Mouse (Mus musculus) embryonic facial prominence, embryonic 14.5 days (tissue): ENCODE data around the gene Slc24a2. TPM values are rescaled to one million over a fixed set of nuclear protein-coding genes. Genes with fewer than 3 reads are reported as not detected.

Experiments used
- ATAC-seq: fragments of 200-750 bp; cut with Nextera tagmentation; 2 replicates; pipeline ENCODE4 v1.8.0; 2017; ENCODE audit warnings: low read depth, moderate number of reproducible peaks, moderate TSS enrichment
- DNase-seq: peaks from one replicate; pipeline ENCODE4 v3.0.0-alpha.2; 2015; ENCODE audit warnings: low spot score
- H3K27ac ChIP-seq: fragments of 300-500 bp; sonication (generic); replicated peaks from 2 replicates; pipeline ENCODE4 v1.5.1; 2014; ENCODE audit warnings: low read depth, mild to moderate bottlenecking, low read length, moderate library complexity
- H3K27me3 ChIP-seq: fragments of 300-500 bp; sonication (generic); replicated peaks from 2 replicates; pipeline ENCODE4 v1.6.1; 2014; ENCODE audit warnings: low read length; ENCODE audit not compliant: control insufficient read depth, insufficient read depth
- H3K36me3 ChIP-seq: fragments of 300-500 bp; sonication (generic); 2 replicates; pipeline ENCODE4 v1.6.1; 2014; ENCODE audit warnings: low read length, mixed read lengths; ENCODE audit not compliant: control insufficient read depth, insufficient read depth
- H3K4me1 ChIP-seq: fragments of 300-500 bp; sonication (generic); 2 replicates; pipeline ENCODE4 v1.6.1; 2014; ENCODE audit warnings: antibody characterized with exemption, low read length; ENCODE audit not compliant: control insufficient read depth, insufficient read depth
- H3K4me2 ChIP-seq: fragments of 300-500 bp; sonication (generic); 2 replicates; pipeline ENCODE4 v1.6.1; 2014; ENCODE audit warnings: low read depth, mild to moderate bottlenecking, low read length, moderate library complexity, mixed read lengths
- H3K4me3 ChIP-seq: fragments of 300-500 bp; sonication (generic); 2 replicates; pipeline ENCODE4 v1.5.1; 2014; ENCODE audit warnings: low read depth, mild to moderate bottlenecking, low read length
- H3K9ac ChIP-seq: fragments of 300-500 bp; sonication (generic); 2 replicates; pipeline ENCODE4 v1.6.1; 2014; ENCODE audit warnings: low read depth, mild to moderate bottlenecking, low read length, moderate library complexity, mixed read lengths
- H3K9me3 ChIP-seq: fragments of 300-500 bp; sonication (generic); 2 replicates; pipeline ENCODE4 v1.6.1; 2016; ENCODE audit warnings: low read length; ENCODE audit not compliant: control insufficient read depth
- WGBS: fragments of 180-500 bp; shearing (Covaris S2); extraction: QIAGEN DNeasy Blood & Tissue Kit; methylation state at CpG from one replicate; pipeline ENCODE4 v1.1.7; 2014; 5-methylcytosine and 5-hydroxymethylcytosine counted together
- polyA plus RNA-seq: library from polyadenylated mRNA; unstranded; fragments of >200 nt; fragmentation: Nextera tagmentation; extraction: Ambion mirVana; gene quantifications from 2 replicates; pipeline ENCODE4 v1.2.1, GENCODE M21; 2014

The Slc24a2 gene
- polyA plus RNA-seq, result 0.67 and 0.93 TPM in 2 replicates

DNA sequence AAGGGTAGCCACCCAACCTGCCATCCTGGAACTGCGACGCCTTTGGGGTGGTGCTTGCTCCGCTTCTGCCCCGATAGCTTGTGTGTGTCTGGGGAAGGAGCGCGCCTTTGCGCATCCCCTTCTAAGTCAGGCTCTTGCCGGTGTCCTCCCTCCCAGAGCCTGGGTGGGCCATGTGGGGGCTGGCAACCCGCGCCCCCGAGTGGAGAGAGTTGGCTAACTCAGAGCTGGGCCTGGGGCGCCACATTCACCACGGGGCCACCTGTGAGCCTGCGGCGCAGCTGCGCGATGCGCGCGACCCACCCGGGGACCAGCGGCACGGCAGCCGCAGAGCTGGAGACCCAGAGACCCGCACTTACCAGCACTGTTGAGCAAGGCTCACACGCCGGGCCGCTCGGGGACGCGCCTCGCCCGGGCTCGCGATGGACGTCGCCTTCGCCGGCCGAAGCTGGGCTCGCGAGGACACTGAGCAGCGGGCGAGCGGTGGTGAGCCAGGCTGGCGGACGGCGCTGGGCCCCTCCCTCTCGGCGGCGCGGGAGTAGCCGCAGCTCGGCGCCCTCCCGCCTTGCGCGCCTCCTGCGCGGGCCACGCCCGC, at the start of gene Slc24a2:
Slc24a2 (minus strand) TSS at position 518 of the 592 bp plus-strand sequence.
- no peaks in the 10 kb centered on the region for H3K36me3 ChIP-seq
- H3K9ac ChIP-seq, result peak within 1 kb of the TSS; percentile 64
- WGBS, result 1% methylated on average over 20 of the region's 62 CpGs

DNA sequence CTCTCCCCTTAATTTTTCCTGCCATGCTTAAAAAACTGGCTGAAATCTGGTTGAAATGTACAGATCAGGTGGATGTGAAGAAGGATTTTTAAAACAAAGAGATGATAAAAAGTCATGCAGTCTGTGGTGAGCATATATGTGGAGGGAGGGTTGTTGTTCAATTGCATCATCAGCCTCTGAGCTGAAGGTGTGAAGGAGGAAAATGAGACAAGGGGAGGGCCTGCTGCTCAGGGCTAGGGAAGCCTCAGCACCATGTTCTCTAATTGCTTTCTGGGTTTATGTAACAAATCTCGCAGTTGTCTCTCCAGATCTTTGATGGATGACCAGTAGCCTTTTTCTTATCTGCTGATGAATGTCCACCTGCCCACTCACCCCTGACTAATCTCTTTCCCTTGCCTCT, 44.5 kb upstream of the Slc24a2 start:
- Histone ChIP-seq H3K4me2 (no peak overlapping the region), H3K36me3 (no peaks in the 10 kb centered on the region), H3K27ac (no peak overlapping the region), H3K9me3 (0 out of 2 replicates have a peak, but pooled peaks cover under 1% of the 10 kb centered on the region), H3K4me3 (no peak overlapping the region), H3K4me1 (no peaks in the 10 kb centered on the region), H3K27me3 (no peaks in the 10 kb centered on the region), H3K9ac (no peak overlapping the region)
- no peak for ATAC-seq
- DNase-seq, result no peak
- WGBS, result 50% methylated on average over 1 of the region's 1 CpGs

More for the DNA sequence above, at the start of gene Slc24a2:
- ATAC-seq (peak; percentile 93), DNase-seq (peak; percentile 80)
- H3K27ac ChIP-seq, result no peak within 1 kb of the TSS
- H3K4me1 ChIP-seq, result no peaks in the 10 kb centered on the region
- H3K4me2 ChIP-seq, result peak within 1 kb of the TSS; percentile 98
- peaks cover 35% of the 10 kb centered on the region for H3K27me3 ChIP-seq
- no peaks in the 10 kb centered on the region for H3K9me3 ChIP-seq
- H3K4me3 ChIP-seq, result peak within 1 kb of the TSS; percentile 60

DNA sequence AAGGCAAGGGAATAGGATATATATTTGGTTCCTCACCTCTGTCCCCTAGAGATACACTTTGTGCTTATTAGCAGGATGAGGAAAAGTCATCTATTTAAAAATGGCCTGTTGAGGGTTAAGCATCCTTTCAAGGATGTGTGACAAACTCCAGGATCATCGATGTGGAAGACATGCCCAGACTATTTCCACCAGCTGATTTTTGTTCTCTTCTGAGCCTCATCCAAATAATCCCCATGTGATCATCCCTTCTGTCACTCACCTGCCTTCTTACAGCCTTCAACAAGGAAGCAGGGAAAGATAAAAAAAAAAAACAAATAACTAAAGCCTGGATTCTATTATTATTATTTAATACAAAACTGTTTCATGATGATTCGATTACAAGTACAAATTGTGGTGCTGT, 44.0 kb upstream of the Slc24a2 start:
- no peaks in the 10 kb centered on the region for H3K4me1 ChIP-seq
- H3K9ac ChIP-seq, result no peak overlapping the region
- H3K36me3 ChIP-seq, result no peaks in the 10 kb centered on the region
- no peak for DNase-seq
- H3K9me3 ChIP-seq, result 0 out of 2 replicates have a peak, but pooled peaks cover 6% of the 10 kb centered on the region
- no peak overlapping the region for H3K4me3 ChIP-seq
- H3K4me2 ChIP-seq, result no peak overlapping the region
- WGBS, result 63% methylated on average over 2 of the region's 2 CpGs
- no peaks in the 10 kb centered on the region for H3K27me3 ChIP-seq
- ATAC-seq, result no peak
- H3K27ac ChIP-seq, result no peak overlapping the region

DNA sequence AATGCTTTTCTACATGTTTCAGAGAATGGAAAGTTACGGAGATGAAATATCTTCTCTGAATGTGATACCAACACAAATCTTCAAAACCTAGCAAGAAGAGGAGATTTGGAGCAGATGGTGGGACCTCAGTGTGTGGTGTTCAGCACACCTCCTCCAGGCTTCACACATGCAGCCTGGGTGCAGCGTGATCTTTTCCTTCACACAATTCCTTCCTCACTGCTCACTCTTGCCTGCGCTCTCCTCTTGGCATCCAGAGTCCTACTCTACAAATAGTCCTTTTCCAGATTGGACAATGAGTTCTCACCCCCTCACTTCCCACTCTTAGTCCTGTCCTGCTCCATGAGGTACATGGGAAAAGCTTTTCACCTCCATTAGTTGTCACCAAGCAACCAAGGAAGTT, 43.2 kb upstream of the Slc24a2 start:
- WGBS, result 92% methylated on average over 3 of the region's 3 CpGs
- no peaks in the 10 kb centered on the region for H3K36me3 ChIP-seq
- no peak overlapping the region for H3K9ac ChIP-seq
- DNase-seq (no peak), ATAC-seq (no peak)
- H3K4me3 ChIP-seq, result no peak overlapping the region
- no peaks in the 10 kb centered on the region for H3K27me3 ChIP-seq
- H3K4me2 ChIP-seq, result no peak overlapping the region
- no peak overlapping the region for H3K27ac ChIP-seq
- no peaks in the 10 kb centered on the region for H3K4me1 ChIP-seq
- H3K9me3 ChIP-seq, result 0 out of 2 replicates have a peak, but pooled peaks cover 6% of the 10 kb centered on the region

DNA sequence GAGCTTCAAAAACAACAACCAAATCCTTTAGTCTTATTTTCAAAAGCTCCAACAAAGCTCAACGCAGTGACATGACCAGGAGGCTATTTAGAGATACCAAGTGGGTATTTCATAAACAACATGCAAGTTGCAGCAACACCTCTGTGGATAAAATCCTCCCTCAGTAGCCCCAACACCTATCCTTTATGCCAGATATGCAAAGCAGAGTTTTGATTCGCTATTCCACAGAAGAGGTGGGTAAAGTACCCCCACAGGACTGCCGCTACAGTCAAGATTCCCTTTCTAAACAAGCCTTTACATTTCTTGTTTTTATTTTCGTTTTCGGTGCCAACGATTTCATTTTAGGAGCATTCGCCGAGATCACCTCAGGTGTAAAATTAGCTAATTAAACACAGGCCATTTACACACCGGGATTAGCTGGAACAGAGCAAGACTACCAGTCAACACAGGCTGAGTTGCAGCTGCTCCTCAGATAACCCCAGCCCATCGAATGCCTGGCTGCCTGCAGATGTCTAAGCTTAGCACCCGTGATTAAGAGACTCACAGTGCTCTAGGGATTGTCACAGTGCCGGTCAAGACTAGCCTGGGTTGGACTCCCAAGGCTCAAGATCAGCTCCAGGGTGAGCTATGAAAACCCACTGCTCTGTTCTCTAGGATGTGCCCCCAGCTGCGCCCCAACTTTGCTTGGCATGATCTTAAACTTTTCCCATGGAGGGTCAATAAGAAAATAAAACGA, 885 bp downstream of the Slc24a2 start:
- H3K9me3 ChIP-seq, result no peaks in the 10 kb centered on the region
- H3K27me3 ChIP-seq, result peaks cover 35% of the 10 kb centered on the region
- no peaks in the 10 kb centered on the region for H3K4me1 ChIP-seq
- no peak overlapping the region for H3K27ac ChIP-seq
- no peaks in the 10 kb centered on the region for H3K36me3 ChIP-seq
- DNase-seq, result peak; percentile 50
- peak; percentile 76 for ATAC-seq
- peak overlapping the region; percentile 98 for H3K4me2 ChIP-seq
- WGBS, result 19% methylated on average over 14 of the region's 14 CpGs
- peak overlapping the region; percentile 64 for H3K9ac ChIP-seq
- H3K4me3 ChIP-seq, result peak overlapping the region; percentile 60

DNA sequence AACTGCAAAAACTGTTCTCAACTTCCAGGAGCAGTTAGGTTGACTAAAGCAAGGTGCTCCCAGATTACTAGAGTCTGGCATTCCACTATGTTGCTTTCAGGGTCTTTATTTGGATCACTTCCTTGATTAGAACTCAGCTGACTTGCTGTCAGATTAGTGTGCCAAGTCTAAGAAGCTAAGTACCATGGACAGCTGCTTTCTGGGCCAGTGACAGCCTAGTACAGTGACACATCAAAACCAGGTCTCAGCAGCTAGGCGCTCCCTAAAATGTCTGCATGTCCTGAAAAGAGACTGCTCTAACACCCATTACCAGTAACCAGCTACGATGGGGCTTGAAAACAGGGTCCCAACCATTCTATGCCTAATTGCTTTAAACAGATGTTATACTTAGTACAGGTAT, 8.7 kb downstream of the Slc24a2 start:
- no peaks in the 10 kb centered on the region for H3K9me3 ChIP-seq
- H3K9ac ChIP-seq, result no peak overlapping the region
- no peak overlapping the region for H3K4me3 ChIP-seq
- peak; percentile 77 for DNase-seq
- no peaks in the 10 kb centered on the region for H3K27me3 ChIP-seq
- no peak overlapping the region for H3K27ac ChIP-seq
- WGBS, result 66% methylated on average over 2 of the region's 2 CpGs
- no peaks in the 10 kb centered on the region for H3K4me1 ChIP-seq
- H3K4me2 ChIP-seq, result no peak overlapping the region
- H3K36me3 ChIP-seq, result no peaks in the 10 kb centered on the region
- no peak for ATAC-seq

DNA sequence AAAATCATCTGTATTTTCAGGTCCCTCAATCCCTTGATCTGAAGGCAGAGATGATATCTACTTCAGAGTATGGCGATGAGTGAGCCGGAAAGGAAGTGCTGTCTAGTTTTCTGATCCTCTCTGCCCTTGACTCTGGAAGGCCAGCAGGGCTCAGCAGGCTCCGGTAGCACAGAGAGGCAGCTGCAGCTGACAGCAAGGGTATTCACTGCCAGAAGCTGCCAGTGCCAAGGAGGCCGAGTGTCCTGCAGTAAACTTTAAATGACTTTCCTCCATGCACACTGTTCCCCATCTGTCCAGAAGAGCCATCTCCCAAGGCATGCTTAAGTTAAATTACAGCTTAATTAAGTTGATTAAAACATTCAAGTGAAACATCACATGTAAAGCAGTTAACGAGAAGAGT, 12.1 kb downstream of the Slc24a2 start:
- Histone ChIP-seq H3K4me1 (no peaks in the 10 kb centered on the region), H3K4me2 (no peak overlapping the region), H3K9me3 (no peaks in the 10 kb centered on the region), H3K9ac (no peak overlapping the region), H3K36me3 (no peaks in the 10 kb centered on the region), H3K4me3 (no peak overlapping the region), H3K27ac (no peak overlapping the region), H3K27me3 (no peaks in the 10 kb centered on the region)
- no peak for DNase-seq
- ATAC-seq, result no peak
- WGBS, result 70% methylated on average over 5 of the region's 5 CpGs

DNA sequence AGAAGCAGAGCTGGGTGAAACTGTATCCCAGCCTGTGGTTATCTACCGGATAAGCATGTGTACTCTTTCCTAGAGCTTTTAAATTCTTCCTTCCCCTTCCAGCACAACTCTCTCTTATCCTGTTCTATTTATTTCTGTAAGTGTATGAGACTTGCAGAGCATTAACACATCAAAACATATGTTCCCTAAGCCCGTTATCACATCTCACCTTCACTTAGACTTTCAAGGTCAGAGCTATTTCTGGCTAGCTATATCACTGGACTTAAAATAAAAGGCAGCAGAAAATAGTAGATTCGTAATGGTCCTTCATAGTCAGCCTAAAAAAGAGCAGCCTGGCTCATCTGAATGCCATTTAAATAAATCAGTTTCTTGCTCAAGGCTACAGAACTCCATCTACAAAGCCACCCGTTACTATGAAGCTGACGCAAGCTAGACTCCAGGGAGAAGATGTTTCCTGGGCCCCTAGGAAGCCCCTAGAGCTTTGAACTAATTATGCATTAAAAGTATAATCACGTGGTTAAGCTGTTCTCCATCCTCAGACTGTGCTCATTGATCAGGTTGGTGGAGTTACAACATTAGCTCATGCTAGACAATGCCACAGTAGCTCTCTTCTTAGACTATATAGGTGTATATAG, 18.8 kb downstream of the Slc24a2 start:
- no peak overlapping the region for H3K4me2 ChIP-seq
- ATAC-seq, result peak; percentile 75; the same call in 1 of the 2 replicates
- no peak for DNase-seq
- no peaks in the 10 kb centered on the region for H3K9me3 ChIP-seq
- H3K9ac ChIP-seq, result no peak overlapping the region
- H3K36me3 ChIP-seq, result no peaks in the 10 kb centered on the region
- no peak overlapping the region for H3K27ac ChIP-seq
- WGBS, result 59% methylated on average over 6 of the region's 6 CpGs
- no peaks in the 10 kb centered on the region for H3K4me1 ChIP-seq
- H3K27me3 ChIP-seq, result no peaks in the 10 kb centered on the region
- H3K4me3 ChIP-seq, result no peak overlapping the region
